Mouse (Mus musculus): Measurements from ENCODE around the gene Tfe3.
"Not testable (repeated sequence)": the region's sequence is repeated elsewhere in the genome, so short reads cannot be mapped to it uniquely, and the experiment has no call there.

The Tfe3 gene

GRCm38 (mm10) chrX:7762137-7762920 is at the start of gene Tfe3:
Gene Tfe3 (plus strand): TSS chrX:7762560.
- in situ Hi-C loops (cut with MboI, MseI): no loop called here

GRCm38 (mm10) chrX:7713764-7714134 is 48.6 kb upstream of the Tfe3 start:
- in situ Hi-C loops (cut with MboI, MseI): not testable (repeated sequence)

GRCm38 (mm10) chrX:7714135-7714899 is 48.0 kb upstream of the Tfe3 start, which contains the start of gene Wdr45:
Gene Wdr45 (plus strand): TSS chrX:7714333.
- in situ Hi-C loops (cut with MboI, MseI): not testable (repeated sequence)

GRCm38 (mm10) chrX:7716058-7716457 is 46.3 kb upstream of the Tfe3 start:
- in situ Hi-C loops (cut with MboI, MseI): not testable (repeated sequence)

- in situ Hi-C loops (cut with MboI, MseI): no loop called here
These were observed 40.7 kb upstream of the Tfe3 start, which contains the start of gene Gm45208 for GRCm38 (mm10) chrX:7721514-7722281. Gene Gm45208 (plus strand): TSS chrX:7722245.

GRCm38 (mm10) chrX:7722282-7722611 is 40.1 kb upstream of the Tfe3 start:
- in situ Hi-C loops (cut with MboI, MseI): no loop called here

GRCm38 (mm10) chrX:7722691-7723090 is 39.7 kb upstream of the Tfe3 start:
- in situ Hi-C loops (cut with MboI, MseI): no loop called here

GRCm38 (mm10) chrX:7724135-7724534 is 38.2 kb upstream of the Tfe3 start:
- in situ Hi-C loops (cut with MboI, MseI): no loop called here

- in situ Hi-C loops (cut with MboI, MseI): no loop called here
These were observed 36.5 kb upstream of the Tfe3 start for GRCm38 (mm10) chrX:7725841-7726240.

GRCm38 (mm10) chrX:7727176-7727575 is 35.2 kb upstream of the Tfe3 start:
- in situ Hi-C loops (cut with MboI, MseI): no loop called here

- in situ Hi-C loops (cut with MboI, MseI): no loop called here
These were observed 34.0 kb upstream of the Tfe3 start, which contains the start of gene Praf2 for GRCm38 (mm10) chrX:7728215-7728921. Gene Praf2 (plus strand): TSS chrX:7728439.

- in situ Hi-C loops (cut with MboI, MseI): no loop called here
These were observed 33.5 kb upstream of the Tfe3 start for GRCm38 (mm10) chrX:7728922-7729265.

GRCm38 (mm10) chrX:7733571-7734156 is 28.7 kb upstream of the Tfe3 start:
- in situ Hi-C loops (cut with MboI, MseI): no loop called here

- in situ Hi-C loops (cut with MboI, MseI): no loop called here
These were observed 22.9 kb upstream of the Tfe3 start for GRCm38 (mm10) chrX:7739336-7740081.

GRCm38 (mm10) chrX:7740082-7740819 is 22.1 kb upstream of the Tfe3 start:
- in situ Hi-C loops (cut with MboI, MseI): no loop called here

GRCm38 (mm10) chrX:7741103-7741502 is 21.3 kb upstream of the Tfe3 start:
- in situ Hi-C loops (cut with MboI, MseI): no loop called here

GRCm38 (mm10) chrX:7743470-7743869 is 18.9 kb upstream of the Tfe3 start:
- in situ Hi-C loops (cut with MboI, MseI): no loop called here

GRCm38 (mm10) chrX:7744940-7745339 is 17.4 kb upstream of the Tfe3 start:
- in situ Hi-C loops (cut with MboI, MseI): no loop called here

- in situ Hi-C loops (cut with MboI, MseI): no loop called here
These were observed 16.9 kb upstream of the Tfe3 start for GRCm38 (mm10) chrX:7745429-7745828.
